Mouse (Mus musculus) megakaryocyte progenitor cell, adult 5-6 weeks (primary cell): ENCODE measurements around the gene Plagl1. TPM values are rescaled to one million over a fixed set of nuclear protein-coding genes. Genes with fewer than 3 reads are reported as not detected.

Experiments
- ATAC-seq: replicated peaks from 2 replicates; pipeline ENCODE4 v1.8.0; 2016; ENCODE audit warnings: mild to moderate bottlenecking, moderate TSS enrichment, inconsistent platforms; ENCODE audit not compliant: poor library complexity
- total RNA-seq, 2 experiments: library from RNA; stranded (forward) in 1 of 2; stranded (reverse) in 1 of 2; fragments of 157-497, 149-512 nt in 1 of 2; fragments of 200-1000 nt in 1 of 2; gene quantifications; 2 replicates each; pipeline versions ENCODE4 v1.2.3 to v1.2.4; 2015 to 2017

Plagl1 gene
- total RNA-seq, 2 experiments from 2014 or later = 0.25 to 1.1 TPM

DNA sequence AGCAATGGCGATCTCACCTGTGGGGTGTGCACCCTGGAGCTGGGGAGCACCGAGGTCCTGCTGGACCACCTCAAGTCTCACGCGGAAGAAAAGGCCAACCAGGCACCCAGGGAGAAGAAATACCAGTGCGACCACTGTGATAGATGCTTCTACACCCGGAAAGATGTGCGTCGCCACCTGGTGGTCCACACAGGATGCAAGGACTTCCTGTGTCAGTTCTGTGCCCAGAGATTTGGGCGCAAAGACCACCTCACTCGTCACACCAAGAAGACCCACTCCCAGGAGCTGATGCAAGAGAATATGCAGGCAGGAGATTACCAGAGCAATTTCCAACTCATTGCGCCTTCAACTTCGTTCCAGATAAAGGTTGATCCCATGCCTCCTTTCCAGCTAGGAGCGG, 67.0 kb downstream of the Plagl1 start:
- ATAC-seq = no peak

DNA sequence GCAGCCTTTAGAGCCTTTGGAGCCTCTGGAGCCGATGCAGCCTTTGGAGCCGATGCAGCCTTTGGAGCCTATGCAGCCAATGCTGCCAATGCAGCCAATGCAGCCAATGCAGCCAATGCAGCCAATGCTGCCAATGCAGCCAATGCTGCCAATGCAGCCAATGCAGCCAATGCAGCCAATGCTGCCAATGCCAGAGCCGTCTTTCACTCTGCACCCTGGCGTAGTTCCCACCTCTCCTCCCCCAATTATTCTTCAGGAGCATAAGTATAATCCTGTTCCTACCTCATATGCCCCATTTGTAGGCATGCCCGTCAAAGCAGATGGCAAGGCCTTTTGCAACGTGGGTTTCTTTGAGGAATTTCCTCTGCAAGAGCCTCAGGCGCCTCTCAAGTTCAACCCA, 67.6 kb downstream of the Plagl1 start:
- no peak for ATAC-seq

DNA sequence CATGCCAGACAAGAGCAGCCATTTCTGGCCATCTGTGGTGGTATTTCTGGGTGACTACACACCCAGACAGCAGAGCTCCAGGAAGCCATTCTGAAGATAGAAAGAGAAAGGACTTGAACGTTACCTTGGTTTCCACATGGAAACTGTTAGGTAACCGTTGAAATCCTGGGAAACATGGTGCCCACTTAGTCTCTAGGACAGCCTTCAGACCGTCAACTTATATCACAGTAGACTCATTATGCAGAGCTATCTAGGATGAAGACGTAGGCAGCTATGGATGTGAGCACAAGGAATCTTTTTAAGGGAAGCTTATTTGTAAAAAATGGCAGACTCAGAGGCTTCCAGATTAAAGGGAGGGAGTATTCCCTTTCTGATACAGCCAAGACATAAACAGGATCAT, 73.5 kb downstream of the Plagl1 start:
- no peak for ATAC-seq

DNA sequence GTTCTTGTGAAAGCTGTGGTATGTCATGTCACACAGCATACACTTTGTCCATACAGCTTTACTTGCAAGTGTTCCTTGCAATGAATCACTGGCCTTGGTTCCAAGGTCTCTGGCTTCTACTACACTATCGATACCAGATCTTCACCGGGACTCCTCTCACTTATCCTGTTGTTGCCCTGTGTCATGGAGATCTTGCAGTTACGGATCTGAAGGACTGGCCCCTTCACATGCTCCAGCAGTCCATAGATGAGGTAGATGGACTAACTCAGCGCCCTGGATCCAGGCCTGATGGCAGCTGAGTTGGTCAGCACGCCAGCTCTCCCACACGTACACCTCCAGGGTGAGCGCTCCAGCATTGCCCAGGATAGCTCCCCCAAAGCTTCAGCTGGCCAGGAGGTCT, 75.0 kb downstream of the Plagl1 start:
- ATAC-seq = no peak

DNA sequence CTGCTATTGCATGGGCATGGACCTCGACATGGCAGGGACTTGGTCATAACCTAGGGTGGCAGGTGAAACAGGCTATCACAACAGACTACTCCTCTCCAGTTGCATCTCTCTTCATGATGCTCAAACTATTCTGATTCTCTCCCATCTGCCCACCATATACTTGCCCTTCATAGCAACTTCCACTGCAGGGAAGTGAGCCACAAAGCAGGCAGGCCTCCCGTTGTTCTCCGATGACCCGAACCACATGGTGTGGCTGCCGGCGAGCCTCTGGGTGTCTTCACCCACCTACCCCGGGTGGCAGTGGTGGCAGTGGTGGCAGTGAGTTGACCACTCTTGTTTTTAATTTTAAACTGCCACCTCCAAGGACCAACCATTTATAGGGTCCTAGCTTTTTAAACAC, 75.4 kb downstream of the Plagl1 start:
- ATAC-seq = no peak

GRCm38 (mm10) chr10:13137906-13138305, 77.6 kb downstream of the Plagl1 start:
- ATAC-seq = no peak

DNA sequence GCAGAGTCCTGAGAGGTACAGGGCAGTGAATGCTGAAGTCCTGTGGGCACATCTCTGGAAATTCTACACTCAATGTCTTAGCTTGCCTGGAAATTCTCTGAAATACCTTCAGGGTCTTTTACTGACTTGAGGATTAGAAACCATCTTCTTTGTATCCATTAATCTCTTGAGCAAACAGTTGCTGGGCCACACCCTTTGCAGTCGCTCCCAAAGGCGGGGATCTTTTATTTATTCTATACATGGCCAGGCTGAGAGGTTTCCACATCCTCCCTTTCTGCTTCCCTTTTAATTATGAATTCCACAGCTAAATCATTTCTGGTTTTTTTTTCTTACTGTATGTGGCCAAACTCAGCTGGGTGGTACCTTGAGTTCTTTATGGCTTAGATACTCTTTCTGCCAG, 80.1 kb downstream of the Plagl1 start:
- no peak for ATAC-seq

DNA sequence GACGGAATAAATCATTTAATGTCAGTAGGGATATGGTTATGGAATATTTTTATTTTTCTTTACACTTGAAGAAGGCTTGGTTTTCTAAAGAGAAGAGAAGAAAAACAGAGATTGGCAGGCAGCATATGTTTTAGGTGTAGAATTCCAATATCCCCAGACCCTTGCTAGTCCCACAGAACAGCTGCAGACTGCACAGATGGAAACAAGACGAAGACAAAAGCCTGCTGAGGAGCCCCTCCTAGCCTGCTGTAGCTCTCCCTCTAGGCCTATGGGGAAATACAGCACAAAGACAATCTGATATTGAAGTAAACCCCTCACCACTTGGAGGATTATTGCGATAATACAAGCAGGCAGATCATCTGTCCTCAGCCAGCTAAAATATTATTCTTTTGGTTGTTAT, 90.1 kb downstream of the Plagl1 start:
- no peak for ATAC-seq

DNA sequence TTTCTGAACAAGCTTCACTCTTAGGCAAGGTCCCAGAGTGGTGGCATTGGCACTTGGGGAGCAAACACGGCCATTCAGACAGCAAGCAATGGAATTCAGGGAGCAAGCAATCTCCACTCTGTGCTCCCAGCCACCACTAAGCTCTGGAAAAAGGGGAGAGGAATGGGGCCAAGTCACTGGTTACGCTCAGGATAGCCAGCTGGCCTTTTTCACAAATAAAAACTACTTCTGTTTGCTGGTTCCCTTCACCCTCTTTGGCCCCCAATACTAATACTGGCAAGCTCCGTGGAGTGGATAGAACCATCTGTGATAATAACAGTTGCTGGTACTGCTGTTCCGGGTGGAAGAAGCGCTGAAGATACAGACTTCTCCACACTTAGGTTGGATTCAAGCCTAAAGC, 91.0 kb downstream of the Plagl1 start:
- no peak for ATAC-seq

DNA sequence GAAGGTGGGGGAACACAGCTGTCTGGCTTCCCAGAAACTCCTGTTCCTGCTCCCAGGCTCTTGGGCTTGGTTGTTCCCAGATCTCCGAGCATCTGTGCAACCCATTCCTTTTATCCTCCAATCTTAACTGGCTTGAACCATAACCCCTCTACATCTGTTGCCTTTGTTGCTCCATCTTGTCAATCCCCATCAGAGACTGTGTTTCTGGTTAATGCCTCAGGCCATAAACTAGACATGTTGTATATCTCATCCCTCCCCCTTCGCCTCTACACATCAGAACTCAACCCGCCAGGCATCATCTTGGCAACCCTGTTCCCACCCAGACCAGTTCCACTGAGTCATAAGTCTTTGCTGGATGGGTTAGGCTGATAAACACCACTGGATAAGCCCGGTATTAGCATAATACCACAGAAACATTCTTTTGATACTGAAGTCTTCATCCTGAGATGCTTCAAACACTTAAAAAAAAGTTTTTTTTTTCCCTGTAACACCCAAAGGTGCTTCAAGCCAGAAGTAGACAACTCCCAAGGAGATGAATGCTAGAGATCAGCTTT, 92.6 kb downstream of the Plagl1 start:
- no peak for ATAC-seq

DNA sequence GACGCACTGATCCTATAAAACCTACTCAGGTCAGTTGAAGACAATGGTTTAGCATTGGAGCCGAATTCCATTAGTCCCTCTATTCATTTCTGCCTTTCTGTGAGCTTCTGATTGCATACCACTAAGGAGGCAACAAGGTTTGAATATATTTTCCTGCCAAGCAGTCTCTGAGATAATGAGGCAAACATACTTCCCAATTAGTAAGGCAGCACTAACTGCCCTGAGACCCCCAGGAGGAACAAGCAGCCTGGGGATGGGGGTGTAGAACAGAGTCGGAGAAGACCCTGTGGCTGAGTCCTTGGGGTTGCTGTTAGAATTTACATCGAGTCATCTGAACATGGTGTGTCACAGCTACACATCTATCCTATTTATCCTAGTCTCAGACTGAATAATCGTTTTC, 95.1 kb downstream of the Plagl1 start:
- no peak for ATAC-seq

- no peak for ATAC-seq
Observed at GRCm38 (mm10) chr10:13160913-13161312, 100.6 kb downstream of the Plagl1 start.

DNA sequence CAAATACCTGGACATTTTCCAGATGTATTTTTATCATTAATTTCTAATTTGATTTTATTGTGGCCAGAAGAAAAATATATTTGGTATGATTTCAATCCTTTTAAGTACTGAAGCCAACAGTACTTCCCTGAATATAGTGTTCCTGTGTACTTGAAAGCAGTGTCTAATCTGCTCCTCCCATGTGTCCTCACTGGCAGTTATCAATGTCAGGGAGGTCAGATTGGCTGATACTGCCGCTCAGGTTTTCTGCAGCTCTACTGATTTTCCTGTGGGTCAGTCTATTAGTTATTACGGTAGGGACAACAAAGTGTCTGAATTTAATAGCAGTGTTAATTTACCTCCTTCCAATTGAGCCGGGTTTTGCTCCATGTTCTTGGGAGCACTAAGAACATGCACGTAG, 101.7 kb downstream of the Plagl1 start:
- peak; percentile 46; the same call in 1 of the 2 replicates for ATAC-seq

DNA sequence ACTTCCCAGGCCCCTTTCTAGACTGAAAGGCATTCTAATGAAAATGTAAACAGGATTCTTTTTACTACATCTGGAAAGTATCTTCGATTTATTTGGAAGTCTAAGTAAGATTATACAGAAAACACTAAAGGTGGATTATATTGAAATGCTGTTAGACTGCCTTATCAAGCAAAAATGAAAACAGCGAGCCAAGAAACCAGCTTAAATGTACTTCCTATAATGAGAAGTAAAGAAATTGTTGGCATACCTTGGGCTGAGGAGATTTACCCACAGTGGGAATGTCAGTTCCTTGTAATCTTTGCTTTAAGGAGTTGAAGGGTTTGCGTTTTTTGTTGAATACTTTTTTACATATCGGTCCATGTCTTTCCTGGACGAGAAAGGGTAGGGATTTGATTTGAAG, 108.2 kb downstream of the Plagl1 start:
- no peak for ATAC-seq

DNA sequence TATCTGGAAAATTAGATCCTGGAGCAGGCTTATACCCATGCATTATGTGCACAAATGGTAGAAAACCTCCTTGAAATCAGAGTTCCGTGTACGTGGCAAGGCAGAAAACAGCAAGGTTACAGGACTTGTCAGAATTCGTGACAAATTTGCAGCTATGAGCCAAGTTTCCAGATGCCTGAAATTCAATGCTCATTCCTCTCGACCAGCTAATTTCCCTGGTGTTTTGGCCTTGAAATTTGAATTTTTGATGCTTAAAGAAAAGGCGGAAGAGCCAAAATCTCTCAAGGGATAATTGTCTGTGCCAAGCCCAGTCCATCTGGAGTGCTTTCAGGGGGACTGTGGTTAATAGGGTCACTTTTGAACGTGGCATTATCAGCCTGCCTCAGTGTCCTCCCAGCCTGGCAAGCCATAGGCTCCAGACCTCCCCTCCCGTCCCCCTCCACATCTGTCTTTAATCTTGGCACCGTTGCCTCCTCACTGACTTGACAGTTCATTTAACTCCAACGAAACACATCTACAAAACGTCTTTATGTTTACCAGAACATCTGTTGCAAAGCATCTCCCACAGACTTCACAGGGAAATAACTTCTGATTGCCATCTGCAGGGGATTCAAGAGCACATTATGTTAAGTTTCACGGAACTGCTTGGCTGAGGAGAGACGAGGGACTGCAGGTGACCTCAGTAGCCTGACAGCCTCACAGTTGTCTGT, 110.6 kb downstream of the Plagl1 start:
- no peak for ATAC-seq

- no peak for ATAC-seq
Observed at GRCm38 (mm10) chr10:13171461-13171860, 111.2 kb downstream of the Plagl1 start.

GRCm38 (mm10) chr10:13172798-13173221, 112.5 kb downstream of the Plagl1 start:
- ATAC-seq = peak; percentile 77

- ATAC-seq = peak; percentile 62
Observed at GRCm38 (mm10) chr10:13175866-13176265, 115.6 kb downstream of the Plagl1 start.

GRCm38 (mm10) chr10:13177973-13178624, 117.8 kb downstream of the Plagl1 start, which contains the start of gene Zc2hc1b:
Gene Zc2hc1b (minus strand): TSS chr10:13178023.
- no peak for ATAC-seq

GRCm38 (mm10) chr10:13180211-13180610, 119.9 kb downstream of the Plagl1 start:
- ATAC-seq = no peak
